Mouse (Mus musculus) granulocyte monocyte progenitor cell, adult 5-6 weeks (primary cell): ENCODE data around the gene Hs3st3b1. TPM values are rescaled to one million over a fixed set of nuclear protein-coding genes. Genes with fewer than 3 reads are reported as not detected.
A peak's percentile ranks its signal among the peaks of the same experiment; 100 is the strongest.

Experiments
- ATAC-seq: replicated peaks from 2 replicates; pipeline ENCODE4 v1.8.0; 2016; ENCODE audit warnings: mild to moderate bottlenecking, moderate TSS enrichment, inconsistent platforms; ENCODE audit not compliant: poor library complexity, severe bottlenecking
- total RNA-seq, 2 experiments: library from RNA; stranded (forward) in 1 of 2; stranded (reverse) in 1 of 2; fragments of 200-712, 200-1000 nt in 1 of 2; fragments of >200 nt in 1 of 2; fragmentation: Nextera tagmentation in 1 of 2; gene quantifications; 2 replicates each; pipeline ENCODE4 v1.2.3; 2014 to 2017

Gene Hs3st3b1
- total RNA-seq, 2 experiments from 2014 or later = 0.36 to 0.52 TPM

- peak; percentile 7 for ATAC-seq
These were observed 2.3 kb upstream of the Hs3st3b1 start for GRCm38 (mm10) chr11:63924286-63924930.

DNA sequence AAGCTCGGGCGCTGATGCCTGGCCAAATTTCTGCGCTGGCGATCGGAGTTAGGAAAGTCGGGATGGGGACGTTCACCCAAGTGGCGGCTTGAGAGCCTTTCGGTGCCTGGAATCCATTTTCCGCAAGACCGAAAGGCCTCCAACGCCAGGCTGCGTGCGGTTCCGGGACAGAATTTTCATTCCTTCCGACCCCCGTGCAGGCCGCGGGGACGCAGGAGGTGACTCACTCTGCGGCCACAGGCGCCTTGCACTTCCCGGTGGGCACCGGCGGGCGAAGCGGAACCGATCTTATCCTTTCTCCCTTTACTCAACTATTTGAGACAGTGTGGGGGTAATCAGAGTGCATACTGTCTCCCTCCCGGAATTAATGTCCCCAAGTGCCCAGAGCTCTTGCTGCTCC, 1.3 kb upstream of the Hs3st3b1 start:
- peak; percentile 39 for ATAC-seq

DNA sequence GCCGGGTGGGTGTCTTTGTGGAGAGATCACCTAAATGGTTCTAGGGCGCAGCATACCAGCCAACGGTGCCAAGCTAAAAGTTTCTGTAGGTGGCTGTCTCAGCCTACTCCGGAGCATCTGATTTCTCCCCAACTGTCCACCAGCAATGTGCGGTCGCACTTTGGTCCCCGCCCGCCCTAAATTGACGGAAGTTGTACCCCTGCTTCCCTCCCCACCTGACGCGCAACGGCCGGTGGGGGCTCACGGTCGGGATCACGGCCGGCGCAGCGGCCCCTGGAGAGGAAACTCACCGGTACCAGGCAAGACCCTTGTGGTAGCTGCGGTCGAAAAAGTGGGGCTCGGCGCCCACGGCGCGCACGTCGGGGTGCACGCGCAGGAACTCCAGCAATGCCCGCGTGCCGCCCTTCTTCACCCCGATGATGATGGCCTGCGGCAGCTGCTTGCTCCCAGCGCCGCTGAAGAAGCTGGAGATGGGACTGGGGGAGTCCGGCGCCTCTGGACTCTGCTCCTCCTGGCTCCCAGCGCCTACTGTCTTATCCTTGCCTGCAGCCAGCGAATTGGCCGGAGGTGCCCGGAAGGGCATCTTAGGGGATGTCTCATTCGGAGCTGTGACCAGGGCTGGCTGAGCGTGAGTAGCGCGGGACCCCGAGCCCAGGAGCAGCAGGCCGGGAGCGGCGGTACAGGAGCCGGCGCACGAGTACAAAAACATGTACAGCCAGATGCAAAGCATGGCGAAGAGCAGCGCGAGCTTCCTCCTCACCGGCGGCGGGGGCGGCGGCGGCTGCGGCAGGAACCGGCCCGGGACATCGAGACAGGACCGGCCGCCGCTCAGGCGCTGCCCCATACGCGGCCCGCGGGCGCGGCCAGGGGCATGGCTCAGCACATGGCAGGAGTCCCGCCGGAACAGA, 792 bp downstream of the Hs3st3b1 start:
- no peak for ATAC-seq

DNA sequence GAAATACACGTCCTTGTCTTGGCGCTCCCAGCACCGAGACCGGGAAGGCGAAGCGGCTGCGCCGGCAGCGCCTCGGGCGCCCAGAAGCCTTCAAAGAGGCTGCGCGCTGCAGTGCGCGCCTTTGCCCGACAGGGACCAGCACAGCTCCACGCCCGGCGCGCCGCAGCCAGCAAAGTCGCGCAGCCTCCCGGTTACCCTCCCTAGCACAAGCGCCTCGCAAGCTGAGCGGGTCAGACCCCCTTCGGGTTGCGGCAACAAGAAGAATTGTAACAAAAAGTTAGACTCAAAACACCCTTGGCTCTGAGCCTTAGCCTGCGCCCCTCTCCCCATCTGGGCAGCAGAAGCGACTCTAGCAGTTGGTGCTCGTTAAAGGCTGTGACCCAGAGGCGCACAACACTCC, 1.6 kb downstream of the Hs3st3b1 start:
- peak; percentile 28 for ATAC-seq

GRCm38 (mm10) chr11:63919211-63920098, 2.6 kb downstream of the Hs3st3b1 start:
- ATAC-seq = no peak

GRCm38 (mm10) chr11:63918321-63919105, 3.6 kb downstream of the Hs3st3b1 start:
- ATAC-seq = no peak

- no peak for ATAC-seq
These were observed 4.5 kb downstream of the Hs3st3b1 start for GRCm38 (mm10) chr11:63917561-63917960.

DNA sequence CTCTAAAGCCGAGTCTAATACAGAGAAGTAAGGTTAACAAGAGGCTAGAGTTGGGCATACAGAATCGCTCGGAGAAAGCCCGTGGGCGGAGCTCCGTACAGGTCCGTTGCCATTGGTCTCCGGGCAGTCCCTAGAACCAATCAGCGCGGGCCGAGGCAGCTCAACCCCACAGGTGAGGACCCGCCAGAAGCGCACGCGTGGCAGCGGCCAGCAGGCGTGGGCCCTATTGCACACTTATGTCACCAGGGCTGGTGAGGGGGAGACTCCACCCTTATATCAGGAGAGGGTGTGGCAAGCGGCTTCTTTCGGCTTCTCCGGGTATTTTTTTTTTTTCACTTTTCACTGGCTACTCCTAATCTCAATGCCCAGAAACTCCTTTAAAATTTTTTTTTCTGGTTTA, 7.7 kb downstream of the Hs3st3b1 start:
- peak; percentile 93 for ATAC-seq

- ATAC-seq = no peak
These were observed 8.2 kb downstream of the Hs3st3b1 start for GRCm38 (mm10) chr11:63913936-63914335.

GRCm38 (mm10) chr11:63911001-63911400, 11.1 kb downstream of the Hs3st3b1 start:
- ATAC-seq = no peak

GRCm38 (mm10) chr11:63909961-63910360, 12.1 kb downstream of the Hs3st3b1 start:
- no peak for ATAC-seq

DNA sequence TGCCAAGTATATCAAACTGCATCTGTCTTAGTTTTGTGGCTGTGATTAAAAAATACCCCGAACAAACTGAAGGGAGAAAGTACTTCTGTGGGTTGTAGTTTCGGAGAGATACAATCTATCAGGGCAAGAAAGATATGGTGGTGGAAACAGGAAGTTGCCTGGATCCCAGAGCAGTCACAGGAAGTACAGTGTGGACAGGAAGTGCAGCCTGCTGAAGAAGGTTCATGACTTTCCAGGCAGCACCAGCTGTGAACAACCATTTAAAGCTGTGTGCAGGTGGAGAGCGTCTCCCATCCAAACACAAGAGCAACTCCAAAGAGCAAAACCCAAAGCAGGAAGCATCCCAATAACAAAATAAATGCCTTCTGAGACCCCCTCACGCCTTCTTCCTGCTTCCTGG, 13.6 kb downstream of the Hs3st3b1 start:
- peak; percentile 84 for ATAC-seq

GRCm38 (mm10) chr11:63906552-63907353, 15.3 kb downstream of the Hs3st3b1 start:
- peak; percentile 70 for ATAC-seq

DNA sequence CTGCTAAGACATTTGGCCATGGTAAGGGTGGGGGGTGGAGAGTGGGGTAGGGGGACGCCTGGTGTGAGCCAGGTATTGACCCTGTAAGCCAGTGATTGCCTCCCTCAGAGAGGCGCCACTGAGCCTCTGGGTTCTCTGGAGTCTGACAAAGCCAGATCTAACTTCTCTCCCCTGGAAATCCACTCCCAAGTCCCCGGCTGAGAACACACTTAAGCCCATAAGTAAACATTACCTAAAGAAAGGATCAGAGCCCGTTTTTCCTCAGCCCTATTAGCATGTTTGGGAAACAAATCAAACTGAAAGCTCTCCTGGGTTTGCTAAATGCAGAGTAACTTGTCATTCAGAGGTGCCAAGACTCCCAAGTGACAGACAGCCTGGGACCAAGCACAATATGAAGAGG, 17.3 kb downstream of the Hs3st3b1 start:
- ATAC-seq = no peak

GRCm38 (mm10) chr11:63898509-63899168, 23.5 kb downstream of the Hs3st3b1 start:
- ATAC-seq = peak; percentile 71

DNA sequence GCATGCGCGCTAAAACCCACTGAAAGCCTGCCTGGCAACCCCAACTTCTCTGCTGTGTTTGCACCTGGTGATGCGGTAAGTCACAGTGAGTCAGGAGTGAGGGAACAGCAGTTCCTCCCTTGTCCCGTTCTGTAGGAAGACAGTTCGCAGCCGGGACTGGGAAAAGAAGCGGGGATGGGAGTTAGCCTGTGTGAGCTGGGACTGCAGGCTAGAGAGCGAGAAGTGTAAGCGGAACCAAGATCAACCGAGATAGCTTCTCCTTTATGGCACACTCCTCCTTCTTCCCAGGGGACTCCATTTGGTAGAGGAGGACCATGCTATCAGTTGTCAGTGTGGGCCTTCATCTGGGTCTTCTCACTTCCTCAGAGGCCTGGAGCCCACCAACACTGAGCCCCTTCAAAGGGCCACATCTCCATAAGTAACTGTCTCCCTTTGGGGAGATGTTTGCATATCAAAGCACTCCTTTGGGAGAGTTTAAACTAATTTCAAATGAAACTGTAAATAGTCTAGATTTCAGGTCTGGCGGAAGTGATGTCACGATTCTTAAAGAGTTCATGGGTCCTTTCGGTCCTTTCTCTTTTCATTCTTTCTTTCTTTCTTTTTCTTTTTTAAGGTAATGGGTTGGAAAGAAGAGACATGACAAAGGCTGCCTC, 24.1 kb downstream of the Hs3st3b1 start:
- 0 out of 2 replicates have a peak, but pooled peaks have one; percentile 11 for ATAC-seq

- ATAC-seq = no peak
These were observed 25.1 kb downstream of the Hs3st3b1 start for GRCm38 (mm10) chr11:63897011-63897410.

DNA sequence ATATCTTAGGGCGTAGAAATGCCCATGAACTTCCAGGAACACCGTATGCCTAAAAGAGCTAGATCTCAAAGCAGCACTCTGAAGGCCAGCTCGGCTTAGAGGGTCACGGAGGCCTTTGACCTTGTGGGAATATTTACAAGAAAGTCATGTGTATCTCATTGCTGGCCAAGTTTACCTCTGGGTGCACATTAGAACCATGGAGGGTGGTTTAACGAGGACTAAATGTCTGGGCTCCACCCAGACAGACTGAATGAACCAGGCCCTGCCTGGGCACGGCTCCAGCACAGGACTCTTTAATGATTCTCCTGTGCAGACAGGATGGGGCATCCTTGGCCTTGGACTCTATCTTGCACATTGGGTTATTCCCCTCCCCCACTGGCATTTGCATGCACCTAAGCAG, 27.9 kb downstream of the Hs3st3b1 start:
- no peak for ATAC-seq
